Mouse (Mus musculus) CH12.LX (cell line): ENCODE results near the gene Ezh1. TPM values are rescaled to one million over a fixed set of nuclear protein-coding genes. Genes with fewer than 3 reads are reported as not detected.

Source experiments
- DNase-seq: peaks from one replicate; pipeline ENCODE4 v3.0.0-alpha.2; 2013; ENCODE audit errors: extremely low read depth
- H3K27ac ChIP-seq: 2 replicates; pipeline ENCODE4 v1.5.1; 2012; ENCODE audit warnings: low read depth, mild to moderate bottlenecking, control low read depth, moderate library complexity; ENCODE audit not compliant: insufficient read depth
- H3K27me3 ChIP-seq: replicated peaks from 2 replicates; pipeline ENCODE3; 2012; ENCODE audit warnings: inconsistent platforms
- H3K36me3 ChIP-seq, 2 experiments: replicated peaks in 1 of 2; 2 replicates each; pipeline versions ENCODE3 to v1.6.1; 2012; ENCODE audit warnings: inconsistent platforms in 1 of 2, low read length in 1 of 2, mild to moderate bottlenecking in 1 of 2, mixed read lengths in 1 of 2, moderate library complexity in 1 of 2; ENCODE audit not compliant: control insufficient read depth in 1 of 2, insufficient read depth in 1 of 2
- H3K4me1 ChIP-seq, 2 experiments: 2 replicates each; pipeline ENCODE4 v1.6.1; 2012; ENCODE audit warnings: inconsistent platforms in 1 of 2, moderate library complexity in 1 of 2; ENCODE audit not compliant: insufficient read depth in 2 of 2, control insufficient read depth in 1 of 2
- H3K4me2 ChIP-seq: 2 replicates; pipeline ENCODE4 v1.6.1; 2012; ENCODE audit warnings: low read depth, mild to moderate bottlenecking, control low read depth; ENCODE audit not compliant: poor library complexity, insufficient read depth, severe bottlenecking
- H3K4me3 ChIP-seq, 3 experiments: fragments of 150-350 bp in 1 of 3; sonication (generic) in 1 of 3; replicated peaks in 1 of 3; 2 replicates each; pipeline versions ENCODE3 to v1.5.1; 2011 to 2012; ENCODE audit warnings: low read depth in 2 of 3, low read length in 2 of 3, mild to moderate bottlenecking in 2 of 3, moderate library complexity in 2 of 3, control low read depth in 1 of 3, improper control_type of control experiment in 1 of 3, inconsistent platforms in 1 of 3, mixed read lengths in 1 of 3; ENCODE audit not compliant: poor library complexity in 1 of 3
- H3K79me2 ChIP-seq: replicated peaks from 2 replicates; pipeline ENCODE4 v1.6.1; 2012; ENCODE audit warnings: mild to moderate bottlenecking, moderate library complexity; ENCODE audit not compliant: control insufficient read depth, poor library complexity, insufficient read depth, severe bottlenecking; ENCODE audit errors: extremely low read depth
- H3K9ac ChIP-seq: 2 replicates; pipeline ENCODE4 v1.6.1; 2012; ENCODE audit warnings: low read depth, mild to moderate bottlenecking, control low read depth, moderate library complexity; ENCODE audit not compliant: insufficient read depth
- H3K9me3 ChIP-seq: replicated peaks from 2 replicates; pipeline ENCODE3; 2012; ENCODE audit warnings: low read length, inconsistent platforms, mixed read lengths
- BHLHE40 ChIP-seq: IDR thresholded peaks from 2 replicates; pipeline ENCODE4 v1.6.1; 2011; ENCODE audit warnings: mild to moderate bottlenecking, low read depth, low read length, improper control_type of control experiment
- CTCF ChIP-seq, 2 experiments: IDR thresholded peaks in 1 of 2; conservative IDR thresholded peaks in 1 of 2; 2 replicates each; pipeline ENCODE4 v1.5.1; 2011 to 2012; ENCODE audit warnings: low read depth in 2 of 2, low read length in 2 of 2, improper control_type of control experiment in 1 of 2, inconsistent platforms in 1 of 2, mild to moderate bottlenecking in 1 of 2, moderate library complexity in 1 of 2
- ELF1 ChIP-seq: IDR thresholded peaks from 2 replicates; pipeline ENCODE4 v1.6.1; 2014; ENCODE audit warnings: low read depth, mild to moderate bottlenecking, inconsistent platforms, low read length, improper control_type of control experiment
- EP300 ChIP-seq: IDR thresholded peaks from 2 replicates; pipeline ENCODE4 v1.6.1; 2011; ENCODE audit warnings: low read length, improper control_type of control experiment
- ETS1 ChIP-seq: conservative IDR thresholded peaks from 2 replicates; pipeline ENCODE4 v1.6.1; 2012; ENCODE audit warnings: low read depth, mild to moderate bottlenecking, inconsistent platforms, low read length, improper control_type of control experiment, moderate library complexity
- IRF4 ChIP-seq: IDR thresholded peaks from 2 replicates; pipeline ENCODE4 v1.6.1; 2014; ENCODE audit warnings: low read depth, mild to moderate bottlenecking, inconsistent platforms, low read length, improper control_type of control experiment
- JUN ChIP-seq: IDR thresholded peaks from 2 replicates; pipeline ENCODE4 v1.6.1; 2011; ENCODE audit warnings: low read depth, mild to moderate bottlenecking, low read length, improper control_type of control experiment, moderate library complexity; ENCODE audit not compliant: insufficient read depth
- JUND ChIP-seq: conservative IDR thresholded peaks from 2 replicates; pipeline ENCODE4 v1.6.1; 2011; ENCODE audit warnings: low read depth, low read length, improper control_type of control experiment
- KAT2A ChIP-seq: IDR thresholded peaks from 2 replicates; pipeline ENCODE4 v1.6.1; 2012; ENCODE audit warnings: low read length, improper control_type of control experiment, inconsistent platforms; ENCODE audit not compliant: insufficient replicate concordance
- MAX ChIP-seq: IDR thresholded peaks from 2 replicates; pipeline ENCODE4 v1.6.1; 2011; ENCODE audit warnings: low read length, improper control_type of control experiment
- MXI1 ChIP-seq: IDR thresholded peaks from 2 replicates; pipeline ENCODE4 v1.6.1; 2011; ENCODE audit warnings: mild to moderate bottlenecking, low read depth, low read length, improper control_type of control experiment
- MYC ChIP-seq: IDR thresholded peaks from 2 replicates; pipeline ENCODE4 v1.6.1; 2011; ENCODE audit warnings: low read depth, mild to moderate bottlenecking, improper control_type of control experiment, low read length
- NELFE ChIP-seq: IDR thresholded peaks from 2 replicates; pipeline ENCODE4 v1.6.1; 2011; ENCODE audit warnings: low read depth, low read length, improper control_type of control experiment
- PAX5 ChIP-seq: IDR thresholded peaks from 2 replicates; pipeline ENCODE4 v1.6.1; 2012; ENCODE audit warnings: low read length, inconsistent platforms, mixed read lengths
- POLR2AphosphoS2 ChIP-seq: IDR thresholded peaks from 2 replicates; pipeline ENCODE4 v1.6.1; 2011; ENCODE audit warnings: low read depth, low read length, improper control_type of control experiment
- RAD21 ChIP-seq: IDR thresholded peaks from 2 replicates; pipeline ENCODE4 v1.6.1; 2011; ENCODE audit warnings: low read depth, mild to moderate bottlenecking, low read length, improper control_type of control experiment, moderate library complexity
- SIN3A ChIP-seq: IDR thresholded peaks from 2 replicates; pipeline ENCODE4 v1.6.1; 2012; ENCODE audit warnings: low read length, improper control_type of control experiment, inconsistent platforms
- SMC3 ChIP-seq: IDR thresholded peaks from 2 replicates; pipeline ENCODE4 v1.6.1; 2011; ENCODE audit warnings: low read depth, low read length, improper control_type of control experiment
- USF1 ChIP-seq: IDR thresholded peaks from 2 replicates; pipeline ENCODE4 v1.6.1; 2014; ENCODE audit warnings: low read depth, mild to moderate bottlenecking, inconsistent platforms, low read length, improper control_type of control experiment
- ZKSCAN1 ChIP-seq: IDR thresholded peaks from 2 replicates; pipeline ENCODE4 v1.6.1; 2012; ENCODE audit warnings: low read depth, inconsistent platforms, low read length, improper control_type of control experiment, borderline replicate concordance
- ZMIZ1 ChIP-seq: IDR thresholded peaks from 2 replicates; pipeline ENCODE4 v1.6.1; 2012; ENCODE audit warnings: low read depth, mild to moderate bottlenecking, inconsistent platforms, low read length, improper control_type of control experiment
- dilution Hi-C: fragments of 300-500 bp; cut with MboI; formaldehyde crosslinking; loops from 2 replicates; pipeline ENCODE4 v1.14.3; 2020; ENCODE audit warnings: low sequenced_read_pairs; ENCODE audit not compliant: extremely low pct_unique_long_range_greater_than_20kb, extremely low pct_ligation_motif_present
- in situ Hi-C: fragments of 300-500 bp; cut with MboI; formaldehyde crosslinking; loops from 3 replicates; pipeline ENCODE4 v1.14.3; 2019; ENCODE audit warnings: low sequenced_read_pairs, low pct_ligation_motif_present, low pct_unique_long_range_greater_than_20kb, mixed read lengths
- polyA plus RNA-seq: library from polyadenylated mRNA; unstranded; fragments of >175 nt; gene quantifications from 2 replicates; pipeline ENCODE4 v1.2.1, GENCODE M21; 2012; ENCODE audit warnings: low read depth; ENCODE audit not compliant: insufficient read length
- total RNA-seq, 2 experiments: library from RNA; depleted of rRNA; stranded (reverse); fragments of 300-350 nt in 1 of 2; fragments of >200 nt in 1 of 2; gene quantifications; 2 replicates each; pipeline ENCODE4 v1.2.3; 2012 to 2014

Ezh1 gene
- total and polyA plus RNA-seq, 3 experiments: 8.7 to 15.3 (median 12.1) TPM

- dilution Hi-C loops: no loop called here
- H3K27me3 ChIP-seq: peaks cover 9% of the 10 kb centered on the region
- no peak for TF ChIP-seq ZKSCAN1
- TF ChIP-seq JUND: no peak
- no peak for TF ChIP-seq NELFE
- no peak for TF ChIP-seq IRF4
- TF ChIP-seq ELF1: no peak
- TF ChIP-seq EP300: no peak
- TF ChIP-seq BHLHE40: no peak
- no peak for TF ChIP-seq PAX5
- TF ChIP-seq SIN3A: no peak
- no peak overlapping the region for H3K27ac ChIP-seq
- in situ Hi-C loops: no loop called here
- DNase-seq: no peak
- H3K36me3 ChIP-seq: peaks cover 39 to 46% of the 10 kb centered on the region in 2 experiments
- no peak overlapping the region for H3K4me2 ChIP-seq
- H3K79me2 ChIP-seq: peaks cover 10% of the 10 kb centered on the region; the same call in 1 of the 2 replicates
- H3K9ac ChIP-seq: 0 out of 2 replicates have a peak overlapping the region, but pooled peaks have one; percentile 68
- no peaks in the 10 kb centered on the region for H3K9me3 ChIP-seq
- H3K4me3 ChIP-seq: no peak overlapping the region
- H3K4me1 ChIP-seq: peaks cover 3 to 39% of the 10 kb centered on the region in 2 experiments; a peak in 3 of 4 replicates
Observed at GRCm38 (mm10) chr11:101168301-101168980, 57.8 kb downstream of the Ezh1 start.

GRCm38 (mm10) chr11:101167963-101168300, 58.3 kb downstream of the Ezh1 start:
- dilution Hi-C loops: no loop called here
- Histone ChIP-seq H3K79me2 (peaks cover 10% of the 10 kb centered on the region; the same call in 1 of the 2 replicates), H3K9ac (no peak overlapping the region), H3K27me3 (peaks cover 9% of the 10 kb centered on the region), H3K4me3 (no peak overlapping the region), H3K4me2 (no peak overlapping the region), H3K9me3 (no peaks in the 10 kb centered on the region), H3K27ac (no peak overlapping the region)
- no peak for DNase-seq
- TF ChIP-seq ETS1: no peak
- no peak for TF ChIP-seq IRF4
- TF ChIP-seq CTCF (conservative IDR thresholded peaks at IDR 0.05 in 1 of 2, IDR thresholded peaks at IDR 0.05 in 1 of 2; ENCODE audit: low read depth in 2 of 2, low read length in 2 of 2): no peak
- TF ChIP-seq JUN: no peak
- no peak for TF ChIP-seq USF1
- TF ChIP-seq MAX: no peak
- TF ChIP-seq ZMIZ1: no peak
- TF ChIP-seq NELFE: no peak
- TF ChIP-seq RAD21: no peak
- TF ChIP-seq MXI1: no peak
- no peak for TF ChIP-seq KAT2A
- TF ChIP-seq POLR2AphosphoS2: no peak
- no peak for TF ChIP-seq BHLHE40
- no peak for TF ChIP-seq MYC
- TF ChIP-seq SMC3: no peak
- TF ChIP-seq, all 38 proteins: peak for 0
- in situ Hi-C loops: no loop called here
- peaks cover 44 to 51% of the 10 kb centered on the region in 2 experiments for H3K36me3 ChIP-seq
- peaks cover under 1 to 34% of the 10 kb centered on the region in 2 experiments; a peak in 3 of 4 replicates for H3K4me1 ChIP-seq
